Mouse (Mus musculus): Measurements from ENCODE around the gene Ranbp3.

DNA sequence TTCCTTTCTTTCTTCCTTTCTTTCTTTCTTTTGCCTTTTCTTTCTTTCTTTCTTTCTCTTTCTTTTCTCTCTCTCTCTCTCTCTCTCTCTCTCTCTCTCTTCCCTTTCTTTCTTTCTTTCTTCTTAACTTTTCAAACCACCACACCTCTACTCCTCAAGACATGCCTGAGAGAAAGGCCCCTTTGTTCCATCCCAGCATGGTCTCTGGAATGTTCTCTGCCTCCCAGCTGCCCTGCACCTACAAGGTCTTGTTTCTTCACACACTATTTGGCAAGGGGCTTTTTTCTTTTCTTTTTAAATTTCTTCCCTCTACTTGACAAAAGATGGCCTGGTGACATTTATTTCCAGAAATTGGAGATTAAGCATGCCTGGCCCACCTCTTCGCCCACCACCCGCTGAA is 56.6 kb downstream of the Ranbp3 start:
- TF ChIP-seq POLR2A (IDR thresholded peaks at IDR 0.05; ENCODE audit: control insufficient read depth, extremely low read depth, insufficient read depth, low read length, poor library complexity) (no peak), CTCF (IDR thresholded peaks at IDR 0.05; ENCODE audit: borderline replicate concordance, control insufficient read depth, extremely low read depth, insufficient read depth, low read length, poor library complexity) (no peak)
